Mouse (Mus musculus): ENCODE results near the gene Uty. TPM values are rescaled to one million over a fixed set of nuclear protein-coding genes. Genes with fewer than 3 reads are reported as not detected.
A peak's percentile ranks its signal among the peaks of the same experiment; 100 is the strongest.

Uty gene
- polyA plus RNA-seq (2014; fragmentation: Nextera tagmentation; extraction: Ambion mirVana) = 10.2 and 10.6 TPM in 2 replicates

GRCm38 (mm10) chrY:1245426-1245863, at the start of gene Uty:
Gene Uty (minus strand): TSS chrY:1245759.
- DNase-seq (ENCODE audit: low spot score) = peak; percentile 42
- peak within 1 kb of the TSS; percentile 42 for H3K9ac ChIP-seq (ENCODE audit: low read length)
- ATAC-seq (ENCODE audit: insufficient read depth, low FRiP score, low TSS enrichment) = peak; percentile 68; the same call in 1 of the 2 replicates
- H3K4me3 ChIP-seq (ENCODE audit: low read depth, low read length) = peak within 1 kb of the TSS; percentile 35
- 0% methylated on average over 18 of the region's 21 CpGs for WGBS
- H3K27me3 ChIP-seq (ENCODE audit: control insufficient read depth, insufficient read depth, low read length) = no peaks in the 10 kb centered on the region
- no peaks in the 10 kb centered on the region for H3K4me1 ChIP-seq (ENCODE audit: control insufficient read depth, insufficient read depth, low read length)
- no peaks in the 10 kb centered on the region for H3K36me3 ChIP-seq (ENCODE audit: control insufficient read depth, insufficient read depth, low read length)
- H3K27ac ChIP-seq (ENCODE audit: low read depth, low read length) = no peak within 1 kb of the TSS; the same call in 1 of the 2 replicates
- H3K4me2 ChIP-seq (ENCODE audit: low read depth) = peak within 1 kb of the TSS; percentile 16
- no peaks in the 10 kb centered on the region for H3K9me3 ChIP-seq (ENCODE audit: control insufficient read depth, low read length)

- Histone ChIP-seq H3K4me2 (ENCODE audit: low read depth) (no peak overlapping the region), H3K27me3 (ENCODE audit: control insufficient read depth, insufficient read depth, low read length) (no peaks in the 10 kb centered on the region), H3K4me1 (ENCODE audit: control insufficient read depth, insufficient read depth, low read length) (no peaks in the 10 kb centered on the region), H3K4me3 (ENCODE audit: low read depth, low read length) (no peak overlapping the region), H3K9me3 (ENCODE audit: control insufficient read depth, low read length) (no peaks in the 10 kb centered on the region), H3K36me3 (ENCODE audit: control insufficient read depth, insufficient read depth, low read length) (no peaks in the 10 kb centered on the region), H3K9ac (ENCODE audit: low read length) (no peak overlapping the region), H3K27ac (ENCODE audit: low read depth, low read length) (no peak overlapping the region)
- ATAC-seq (ENCODE audit: insufficient read depth, low FRiP score, low TSS enrichment) = no peak
- no peak for DNase-seq (ENCODE audit: low spot score)
Observed at GRCm38 (mm10) chrY:1293708-1294107, 48.1 kb upstream of the Uty start.

GRCm38 (mm10) chrY:1286171-1286795, 40.7 kb upstream of the Uty start, which contains the start of gene Ddx3y:
Gene Ddx3y (minus strand): TSS chrY:1286629.
- ATAC-seq (ENCODE audit: insufficient read depth, low FRiP score, low TSS enrichment) = peak; percentile 53; the same call in 1 of the 2 replicates
- Histone ChIP-seq H3K9me3 (ENCODE audit: control insufficient read depth, low read length) (no peaks in the 10 kb centered on the region), H3K9ac (ENCODE audit: low read length) (peak within 1 kb of the TSS; percentile 42), H3K27me3 (ENCODE audit: control insufficient read depth, insufficient read depth, low read length) (no peaks in the 10 kb centered on the region), H3K27ac (ENCODE audit: low read depth, low read length) (no peak within 1 kb of the TSS), H3K4me2 (ENCODE audit: low read depth) (peak within 1 kb of the TSS; percentile 27; the same call in 1 of the 2 replicates), H3K4me1 (ENCODE audit: control insufficient read depth, insufficient read depth, low read length) (no peaks in the 10 kb centered on the region), H3K36me3 (ENCODE audit: control insufficient read depth, insufficient read depth, low read length) (no peaks in the 10 kb centered on the region), H3K4me3 (ENCODE audit: low read depth, low read length) (peak within 1 kb of the TSS; percentile 32)
- peak; percentile 69 for DNase-seq (ENCODE audit: low spot score)
- WGBS = 2% methylated on average over 28 of the region's 31 CpGs

GRCm38 (mm10) chrY:1285735-1286134, 40.2 kb upstream of the Uty start:
- WGBS = 3% methylated on average over 11 of the region's 12 CpGs
- Histone ChIP-seq H3K4me1 (ENCODE audit: control insufficient read depth, insufficient read depth, low read length) (no peaks in the 10 kb centered on the region), H3K9ac (ENCODE audit: low read length) (peak overlapping the region; percentile 42), H3K27ac (ENCODE audit: low read depth, low read length) (no peak overlapping the region), H3K27me3 (ENCODE audit: control insufficient read depth, insufficient read depth, low read length) (no peaks in the 10 kb centered on the region), H3K4me2 (ENCODE audit: low read depth) (peak overlapping the region; percentile 27; the same call in 1 of the 2 replicates), H3K9me3 (ENCODE audit: control insufficient read depth, low read length) (no peaks in the 10 kb centered on the region), H3K36me3 (ENCODE audit: control insufficient read depth, insufficient read depth, low read length) (no peaks in the 10 kb centered on the region), H3K4me3 (ENCODE audit: low read depth, low read length) (peak overlapping the region; percentile 32)
- DNase-seq (ENCODE audit: low spot score) = peak; percentile 10
- ATAC-seq (ENCODE audit: insufficient read depth, low FRiP score, low TSS enrichment) = no peak

DNA sequence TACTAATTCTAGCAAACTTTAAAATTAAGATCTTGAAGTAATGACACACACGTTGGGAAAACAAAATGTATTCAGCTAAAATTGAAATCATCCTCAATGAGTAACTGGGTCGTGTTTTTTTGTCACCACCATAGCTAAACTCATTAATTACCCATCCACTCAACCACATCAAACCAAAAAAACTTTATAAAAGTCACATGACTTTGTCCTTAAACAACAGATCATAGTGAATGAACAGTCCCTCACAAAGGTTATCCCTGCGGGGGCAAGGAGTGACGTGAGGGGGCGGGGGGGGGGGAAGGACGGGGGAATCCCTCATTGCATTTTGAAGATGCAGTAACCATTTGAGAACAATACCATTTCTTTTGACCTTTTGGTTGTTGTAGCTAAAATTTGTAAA, 558 bp upstream of the Uty start:
- H3K36me3 ChIP-seq (ENCODE audit: control insufficient read depth, insufficient read depth, low read length) = no peaks in the 10 kb centered on the region
- WGBS = 40% methylated on average over 4 of the region's 6 CpGs
- DNase-seq (ENCODE audit: low spot score) = no peak
- H3K4me3 ChIP-seq (ENCODE audit: low read depth, low read length) = no peak overlapping the region
- H3K9me3 ChIP-seq (ENCODE audit: control insufficient read depth, low read length) = no peaks in the 10 kb centered on the region
- H3K27ac ChIP-seq (ENCODE audit: low read depth, low read length) = no peak overlapping the region
- H3K9ac ChIP-seq (ENCODE audit: low read length) = no peak overlapping the region
- no peak for ATAC-seq (ENCODE audit: insufficient read depth, low FRiP score, low TSS enrichment)
- H3K4me2 ChIP-seq (ENCODE audit: low read depth) = no peak overlapping the region
- no peaks in the 10 kb centered on the region for H3K27me3 ChIP-seq (ENCODE audit: control insufficient read depth, insufficient read depth, low read length)
- no peaks in the 10 kb centered on the region for H3K4me1 ChIP-seq (ENCODE audit: control insufficient read depth, insufficient read depth, low read length)

DNA sequence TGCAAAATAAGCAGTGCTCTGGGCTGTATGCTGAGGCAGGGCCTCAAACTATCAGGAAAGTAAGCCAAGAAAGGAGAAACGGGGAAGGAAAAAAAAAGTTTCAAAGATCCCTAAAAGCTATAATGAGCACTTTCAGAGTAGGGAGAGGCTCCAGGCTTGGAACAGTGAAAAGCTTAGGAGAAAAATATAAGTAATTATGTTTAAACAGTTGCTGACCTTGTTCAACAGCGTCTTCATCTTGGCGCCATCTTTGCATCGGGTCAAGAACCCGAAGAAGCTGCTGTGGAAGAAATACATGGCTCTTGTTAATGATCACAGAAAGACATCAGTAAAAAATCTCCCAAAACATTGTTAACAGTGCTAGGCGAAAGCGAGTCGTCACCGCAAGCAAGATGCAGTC, 619 bp downstream of the Uty start:
- Histone ChIP-seq H3K36me3 (ENCODE audit: control insufficient read depth, insufficient read depth, low read length) (no peaks in the 10 kb centered on the region), H3K27me3 (ENCODE audit: control insufficient read depth, insufficient read depth, low read length) (no peaks in the 10 kb centered on the region), H3K4me1 (ENCODE audit: control insufficient read depth, insufficient read depth, low read length) (no peaks in the 10 kb centered on the region), H3K27ac (ENCODE audit: low read depth, low read length) (no peak overlapping the region; the same call in 1 of the 2 replicates), H3K4me3 (ENCODE audit: low read depth, low read length) (peak overlapping the region; percentile 35), H3K9ac (ENCODE audit: low read length) (peak overlapping the region; percentile 42), H3K4me2 (ENCODE audit: low read depth) (peak overlapping the region; percentile 16), H3K9me3 (ENCODE audit: control insufficient read depth, low read length) (no peaks in the 10 kb centered on the region)
- DNase-seq (ENCODE audit: low spot score) (no peak), ATAC-seq (ENCODE audit: insufficient read depth, low FRiP score, low TSS enrichment) (no peak)
- WGBS = 0% methylated on average over 5 of the region's 9 CpGs

- ATAC-seq (ENCODE audit: insufficient read depth, low FRiP score, low TSS enrichment) (no peak), DNase-seq (ENCODE audit: low spot score) (no peak)
- H3K4me1 ChIP-seq (ENCODE audit: control insufficient read depth, insufficient read depth, low read length) = no peaks in the 10 kb centered on the region
- no peak overlapping the region for H3K9ac ChIP-seq (ENCODE audit: low read length)
- no peaks in the 10 kb centered on the region for H3K27me3 ChIP-seq (ENCODE audit: control insufficient read depth, insufficient read depth, low read length)
- peak overlapping the region; percentile 16; the same call in 1 of the 2 replicates for H3K4me2 ChIP-seq (ENCODE audit: low read depth)
- H3K27ac ChIP-seq (ENCODE audit: low read depth, low read length) = no peak overlapping the region
- 70% methylated on average over 5 of the region's 5 CpGs for WGBS
- H3K4me3 ChIP-seq (ENCODE audit: low read depth, low read length) = peak overlapping the region; percentile 35
- H3K36me3 ChIP-seq (ENCODE audit: control insufficient read depth, insufficient read depth, low read length) = no peaks in the 10 kb centered on the region
- H3K9me3 ChIP-seq (ENCODE audit: control insufficient read depth, low read length) = no peaks in the 10 kb centered on the region
Observed at GRCm38 (mm10) chrY:1244421-1244820, 1.1 kb downstream of the Uty start.

- H3K36me3 ChIP-seq (ENCODE audit: control insufficient read depth, insufficient read depth, low read length) = no peaks in the 10 kb centered on the region
- H3K9ac ChIP-seq (ENCODE audit: low read length) = no peak overlapping the region
- WGBS = 71% methylated on average over 5 of the region's 7 CpGs
- ATAC-seq (ENCODE audit: insufficient read depth, low FRiP score, low TSS enrichment) = no peak
- H3K9me3 ChIP-seq (ENCODE audit: control insufficient read depth, low read length) = no peaks in the 10 kb centered on the region
- H3K27me3 ChIP-seq (ENCODE audit: control insufficient read depth, insufficient read depth, low read length) = no peaks in the 10 kb centered on the region
- no peak overlapping the region for H3K4me3 ChIP-seq (ENCODE audit: low read depth, low read length)
- no peaks in the 10 kb centered on the region for H3K4me1 ChIP-seq (ENCODE audit: control insufficient read depth, insufficient read depth, low read length)
- DNase-seq (ENCODE audit: low spot score) = no peak
- no peak overlapping the region for H3K4me2 ChIP-seq (ENCODE audit: low read depth)
- H3K27ac ChIP-seq (ENCODE audit: low read depth, low read length) = no peak overlapping the region
Observed at GRCm38 (mm10) chrY:1220001-1220400, 25.6 kb downstream of the Uty start.

GRCm38 (mm10) chrY:1178476-1178875, 67.1 kb downstream of the Uty start:
- 83% methylated on average over 1 of the region's 1 CpGs for WGBS
- H3K9me3 ChIP-seq (ENCODE audit: control insufficient read depth, low read length) = no peaks in the 10 kb centered on the region
- ATAC-seq (ENCODE audit: insufficient read depth, low FRiP score, low TSS enrichment) (no peak), DNase-seq (ENCODE audit: low spot score) (no peak)
- no peak overlapping the region for H3K4me2 ChIP-seq (ENCODE audit: low read depth)
- H3K27me3 ChIP-seq (ENCODE audit: control insufficient read depth, insufficient read depth, low read length) = no peaks in the 10 kb centered on the region
- no peaks in the 10 kb centered on the region for H3K4me1 ChIP-seq (ENCODE audit: control insufficient read depth, insufficient read depth, low read length)
- no peak overlapping the region for H3K27ac ChIP-seq (ENCODE audit: low read depth, low read length)
- H3K9ac ChIP-seq (ENCODE audit: low read length) = no peak overlapping the region
- H3K4me3 ChIP-seq (ENCODE audit: low read depth, low read length) = no peak overlapping the region
- H3K36me3 ChIP-seq (ENCODE audit: control insufficient read depth, insufficient read depth, low read length) = no peaks in the 10 kb centered on the region

Measured in neural tube, embryonic 11.5 days (tissue).